Mouse (Mus musculus) kidney, adult 8-10 months (tissue): Measurements from ENCODE around the gene Fbxw10.

Experiments
- DNase-seq, 2 experiments: peaks; one replicate each; pipeline ENCODE4 v3.0.0; 2022

The Fbxw10 gene

DNA sequence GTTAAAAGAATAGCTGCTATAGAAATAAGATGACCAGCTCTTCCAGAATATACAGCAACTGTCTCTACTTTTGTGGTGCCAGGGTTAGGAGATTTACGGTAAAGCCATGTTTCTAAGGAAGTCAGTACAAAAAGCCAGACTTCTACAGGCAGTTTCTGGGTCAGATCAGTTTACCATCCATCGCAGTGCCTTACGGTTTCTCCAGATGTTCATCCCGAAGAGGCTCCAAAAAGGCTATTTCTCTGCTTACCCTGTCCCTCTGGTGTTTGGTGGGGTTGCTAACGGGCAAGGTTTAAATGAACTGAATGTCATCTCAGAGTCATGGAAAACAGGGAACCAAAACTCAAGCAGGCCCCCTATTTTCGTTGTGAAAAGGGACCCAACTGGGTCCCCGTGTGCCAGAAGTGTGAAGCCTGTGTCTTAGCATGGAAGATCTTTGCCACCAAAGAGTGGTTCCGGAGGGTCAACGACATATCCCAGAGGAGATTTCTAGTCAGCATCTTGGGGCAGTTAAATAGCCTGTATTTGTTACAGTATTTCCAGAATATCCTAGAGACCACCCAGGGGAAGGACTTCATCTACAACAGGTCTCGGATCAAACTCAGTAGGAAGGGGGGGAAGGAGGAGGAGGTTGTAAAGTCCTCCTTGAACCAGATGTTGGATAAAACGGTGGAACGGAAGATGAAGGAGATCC lies at the start of gene Fbxw10:
TSS of gene Fbxw10 (plus strand) at position 109 of the 694 bp plus-strand sequence.
- peak in 1 of 2 experiments; percentile 18 for DNase-seq

- no peak for DNase-seq
Measured at GRCm38 (mm10) chr11:62804119-62804518, 42.8 kb upstream of the Fbxw10 start.

DNA sequence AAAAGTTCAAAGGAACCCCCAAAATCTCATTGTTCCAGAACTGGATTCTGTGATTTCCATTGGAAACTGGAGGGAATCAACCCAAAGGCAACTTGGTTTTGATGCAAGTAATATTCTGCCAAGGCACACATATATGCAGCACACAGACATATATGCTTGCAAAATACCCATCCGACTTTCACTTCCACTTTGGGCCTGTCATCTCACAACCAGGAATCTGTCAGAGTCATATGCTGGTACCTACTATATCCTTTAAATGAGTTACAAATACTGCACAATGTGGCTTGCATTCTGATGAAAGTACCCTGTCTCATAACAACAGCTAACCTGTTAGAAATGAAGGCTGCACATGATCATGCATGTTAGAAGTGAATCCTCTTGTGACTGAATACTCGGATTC lies 38.9 kb upstream of the Fbxw10 start:
- DNase-seq, result no peak

DNA sequence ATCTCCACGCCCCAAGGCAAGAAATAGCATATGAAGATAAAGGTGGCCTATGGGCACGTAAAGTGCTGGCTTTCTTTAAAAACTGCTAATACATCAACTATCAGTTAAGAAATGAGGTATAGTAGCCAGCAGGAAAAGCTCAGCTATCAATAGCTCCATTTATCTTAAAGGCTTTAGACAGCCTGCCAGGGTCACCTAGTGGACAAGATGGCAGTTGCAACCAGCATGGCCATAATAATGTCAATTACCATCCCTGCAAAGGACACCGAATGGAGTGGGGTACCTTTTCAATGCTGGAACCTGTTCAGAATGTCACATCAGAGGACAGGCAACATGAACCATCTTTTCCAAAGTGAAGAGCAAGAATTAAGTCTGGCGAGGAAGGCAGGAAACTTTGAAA lies 37.7 kb upstream of the Fbxw10 start:
- peak in 1 of 2 experiments; percentile 30 for DNase-seq

- peak in 1 of 2 experiments; percentile 39 for DNase-seq
Measured at GRCm38 (mm10) chr11:62812268-62812667, 34.6 kb upstream of the Fbxw10 start.

DNA sequence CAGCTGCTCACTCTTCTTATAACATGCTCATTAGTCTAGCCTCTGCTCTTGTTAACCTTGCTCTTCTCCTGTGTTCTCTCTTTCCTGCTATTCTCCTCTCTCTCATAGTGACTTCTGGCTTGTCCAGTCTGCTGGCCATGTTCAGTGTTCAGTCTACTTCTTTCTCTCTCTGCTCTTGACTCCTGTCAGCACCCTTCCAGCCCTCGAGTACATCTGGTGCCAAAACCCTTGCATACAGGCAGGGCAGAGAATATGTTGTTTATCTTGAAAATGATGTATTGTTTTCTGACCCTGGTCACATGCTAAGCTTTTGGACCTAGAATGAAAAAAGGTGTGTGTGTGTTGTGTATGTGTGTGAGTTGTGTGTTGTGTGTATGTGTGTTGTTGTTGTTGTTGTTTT lies 33.4 kb upstream of the Fbxw10 start:
- no peak for DNase-seq

DNA sequence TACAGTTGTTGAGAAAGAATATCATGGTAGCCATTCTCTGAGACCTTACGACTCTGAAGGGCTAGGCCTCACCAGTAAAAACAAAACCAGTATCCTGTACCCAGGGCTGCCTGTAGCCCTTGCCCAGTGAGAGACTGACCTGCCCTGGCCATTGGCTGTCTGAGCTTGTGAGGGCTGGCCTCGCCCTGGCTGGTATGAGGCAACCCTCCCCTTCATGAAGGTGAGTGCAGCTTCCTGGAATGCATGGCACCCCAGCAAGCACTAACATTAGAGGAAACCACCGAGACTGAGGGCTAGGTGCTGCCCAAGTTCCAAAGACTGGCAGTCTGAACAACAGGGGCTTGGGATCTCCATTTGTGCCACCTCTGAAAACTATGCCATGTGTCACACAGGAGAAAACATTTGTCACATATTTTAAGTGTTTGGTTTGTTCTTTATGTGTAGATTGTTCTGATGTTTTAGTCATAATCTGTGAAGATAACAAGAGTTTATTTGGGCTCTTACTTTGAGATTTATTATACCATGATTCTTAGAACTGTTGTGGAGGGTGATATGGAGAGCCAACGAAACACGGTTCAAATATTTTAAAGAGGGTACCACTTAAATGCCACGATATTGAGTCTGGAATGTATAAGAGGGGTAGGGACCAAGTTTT lies 32.8 kb upstream of the Fbxw10 start:
- peak; percentile 25 to 44 for DNase-seq

- no peak for DNase-seq
Measured at GRCm38 (mm10) chr11:62814625-62815024, 32.2 kb upstream of the Fbxw10 start.

GRCm38 (mm10) chr11:62815438-62815837 lies 31.4 kb upstream of the Fbxw10 start:
- no peak for DNase-seq

GRCm38 (mm10) chr11:62816591-62816990 lies 30.3 kb upstream of the Fbxw10 start:
- DNase-seq, result no peak

DNA sequence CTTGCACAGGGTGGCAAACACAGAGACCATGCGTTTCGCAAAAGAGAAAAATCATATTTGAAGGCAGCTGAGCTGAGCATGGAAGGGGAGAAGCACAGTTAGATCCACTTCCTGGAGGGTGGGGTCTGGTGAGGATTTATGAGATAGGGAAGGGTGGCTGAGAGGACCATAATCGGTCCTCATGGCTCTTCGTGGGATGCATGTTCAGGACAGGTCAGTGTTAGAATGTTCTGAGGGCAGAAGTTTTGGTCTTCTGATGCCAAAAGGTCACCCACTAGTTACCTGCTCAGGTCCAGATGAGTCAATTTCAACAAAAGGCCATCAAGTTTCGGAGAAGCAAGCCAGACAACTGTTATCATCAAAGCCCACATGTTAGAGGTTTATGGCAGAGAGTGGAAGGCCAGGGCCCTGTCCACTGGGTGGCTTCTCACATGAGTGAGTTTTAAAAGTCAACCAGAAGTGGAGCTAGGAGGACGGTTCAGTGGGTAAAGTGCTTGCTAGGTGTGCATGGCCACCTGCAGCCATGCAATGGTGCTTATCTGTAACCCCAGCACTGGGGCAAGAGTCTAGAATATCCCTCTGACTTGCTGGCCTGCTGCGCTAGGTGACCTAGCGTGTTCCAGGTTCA lies 27.7 kb upstream of the Fbxw10 start:
- DNase-seq, result no peak

DNA sequence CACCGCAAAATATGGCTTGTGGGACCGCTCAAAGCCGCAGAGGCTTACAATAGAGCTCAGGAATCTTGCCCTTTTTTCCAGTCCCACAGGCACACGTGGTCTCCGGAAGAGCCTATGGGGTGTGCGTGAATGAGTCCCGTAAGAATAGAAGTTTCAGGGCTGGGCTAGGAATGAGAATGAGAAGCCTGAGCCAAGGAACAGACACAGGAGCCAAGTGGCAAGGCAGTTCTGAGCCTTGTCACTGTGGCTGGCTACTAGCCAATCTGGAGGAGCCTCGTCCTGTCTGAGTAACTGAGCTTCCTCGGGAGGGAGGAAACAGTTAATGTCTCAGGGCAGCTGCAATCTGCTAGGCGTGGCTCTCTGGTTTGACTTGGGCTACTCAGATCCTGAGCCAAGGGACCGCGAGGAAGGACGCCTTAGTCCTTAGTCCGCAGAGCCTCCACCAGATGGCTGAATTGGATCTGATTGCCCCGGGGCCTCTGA lies 26.8 kb upstream of the Fbxw10 start, which contains the start of gene Trim16:
TSS of gene Trim16 (plus strand) at position 173 of the 483 bp plus-strand sequence.
- DNase-seq, result peak; percentile 73 to 80

- DNase-seq, result peak in 1 of 2 experiments; percentile 18
Measured at GRCm38 (mm10) chr11:62820661-62821437, 26.0 kb upstream of the Fbxw10 start.

DNA sequence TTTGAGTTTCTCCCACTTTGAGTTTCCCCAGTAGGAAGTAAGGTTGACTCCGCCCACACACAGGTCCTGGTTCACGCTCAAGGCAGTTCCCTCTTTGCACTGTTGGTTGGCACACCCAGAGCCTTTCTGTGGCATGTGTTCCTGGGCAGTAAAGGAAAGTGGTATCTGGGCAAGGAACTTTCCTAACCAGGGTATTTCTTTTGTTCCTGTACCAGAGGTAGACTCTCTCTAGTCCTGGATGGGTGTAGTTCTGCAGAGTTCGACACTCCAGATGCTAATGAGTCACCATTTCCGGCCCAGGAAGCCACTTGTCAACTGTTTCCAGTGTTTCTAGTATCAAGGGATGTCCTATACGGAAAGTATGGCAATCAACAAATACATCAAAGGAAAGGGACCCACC lies 25.0 kb upstream of the Fbxw10 start:
- DNase-seq, result peak; percentile 37 to 47

DNA sequence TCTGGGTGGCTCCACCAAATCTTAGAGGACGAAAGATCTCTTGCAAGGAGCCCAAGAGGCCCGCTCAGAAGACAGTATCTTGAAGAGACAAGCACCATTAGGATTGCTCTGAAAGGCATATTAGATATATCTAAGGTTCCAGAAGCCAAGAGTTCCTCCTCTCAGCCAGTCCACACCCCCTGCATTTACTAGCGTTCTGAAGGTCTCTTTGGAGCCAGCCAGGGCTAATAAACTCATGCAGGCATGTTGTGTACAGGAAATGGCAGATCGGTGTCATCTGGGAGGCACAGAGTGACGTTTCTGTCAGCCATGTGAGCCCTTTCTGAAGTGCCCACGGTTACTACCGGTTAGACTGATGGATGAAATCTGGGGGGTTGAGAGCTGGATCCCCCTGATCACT lies 22.7 kb upstream of the Fbxw10 start:
- no peak for DNase-seq

DNA sequence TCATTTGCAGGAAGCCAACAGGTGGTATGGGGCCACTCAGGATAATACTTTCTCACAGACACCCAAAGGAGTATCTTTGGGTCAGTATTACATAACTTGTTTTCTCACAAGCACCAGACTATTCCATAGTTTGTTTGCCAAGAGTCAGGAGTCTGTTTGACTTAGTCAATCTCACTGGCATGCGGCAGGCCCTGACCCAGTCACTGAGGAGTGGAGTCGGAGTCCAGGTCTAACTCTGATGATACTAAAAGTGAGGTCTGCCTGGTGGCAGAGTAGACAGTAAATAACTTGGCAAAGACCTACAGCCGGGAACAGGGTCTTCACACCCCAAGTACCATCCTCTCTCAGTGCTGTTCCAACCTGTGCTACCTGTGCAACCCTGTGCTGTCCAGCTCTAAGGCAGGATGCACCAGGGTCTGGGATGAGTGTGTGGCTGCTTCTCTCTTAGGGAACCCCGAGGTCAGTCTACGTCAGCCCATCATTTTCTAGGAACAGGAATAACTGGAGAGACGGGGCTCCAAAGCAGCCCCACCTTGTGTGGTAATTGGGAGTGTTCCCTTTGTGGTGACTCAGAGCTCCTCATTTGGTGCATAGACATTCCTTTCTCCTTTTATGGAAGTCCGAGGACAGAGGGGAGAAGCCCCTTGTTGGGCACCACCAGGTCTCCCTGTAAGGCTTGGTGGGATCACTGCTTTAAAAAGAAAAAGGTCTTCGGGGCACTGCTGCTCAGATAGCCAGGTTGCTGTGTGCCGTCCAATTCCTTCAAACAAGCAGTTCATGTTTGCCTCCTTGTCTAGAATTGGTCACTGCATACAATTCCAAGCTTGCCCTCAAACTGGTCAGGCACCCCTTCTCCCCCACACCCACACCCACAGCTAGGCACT lies 21.4 kb upstream of the Fbxw10 start:
- peak in 1 of 2 experiments; percentile 31 for DNase-seq

DNA sequence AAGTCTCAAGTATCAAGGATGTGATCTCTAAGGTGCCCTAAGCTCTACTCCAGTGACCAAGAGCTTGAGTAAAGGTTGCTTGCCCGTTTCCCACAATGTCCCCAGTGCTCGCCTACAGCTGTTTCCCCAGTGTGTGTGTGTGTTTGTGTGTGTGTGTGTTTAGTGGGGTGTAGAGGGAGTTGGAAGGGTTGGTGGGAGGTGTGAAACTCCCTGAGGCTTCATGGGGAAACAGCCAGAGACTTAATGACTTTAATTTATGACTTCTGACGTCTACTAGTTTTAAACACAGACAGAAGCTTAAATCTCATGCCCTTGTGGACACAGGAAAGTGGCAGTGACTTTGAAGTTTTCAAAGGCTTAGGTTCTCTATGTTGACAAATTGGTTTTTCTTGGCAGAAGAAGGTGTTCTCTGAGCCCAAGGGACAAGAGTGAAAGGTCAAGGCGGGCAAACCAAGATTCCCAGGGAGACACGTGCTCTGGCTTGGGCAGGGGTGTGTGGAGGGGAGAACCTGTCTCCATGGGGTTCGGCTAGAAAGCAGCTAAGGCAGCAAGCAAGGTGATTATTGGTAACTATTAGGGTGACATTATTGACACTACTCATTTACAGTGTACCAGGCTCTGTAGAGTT lies 20.6 kb upstream of the Fbxw10 start:
- DNase-seq, result peak; percentile 71 to 81

DNA sequence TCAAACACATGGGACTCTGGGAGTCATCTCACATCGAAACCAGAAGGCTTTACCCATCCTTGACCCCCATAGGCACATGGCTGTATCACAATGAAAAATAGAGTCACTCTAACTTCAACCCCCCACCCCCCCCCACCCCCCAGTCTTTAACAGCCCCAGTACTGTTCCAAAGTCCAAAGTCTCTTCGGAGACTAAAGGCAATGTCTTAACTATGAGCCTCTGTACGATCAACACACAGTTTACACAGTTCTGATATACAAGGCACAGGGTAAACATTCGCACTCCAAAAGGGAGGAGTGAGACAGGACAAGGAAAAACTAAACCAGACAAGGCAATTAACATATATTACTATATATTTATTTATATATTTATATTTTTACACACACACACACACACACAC lies 19.7 kb upstream of the Fbxw10 start:
- DNase-seq, result no peak

GRCm38 (mm10) chr11:62827911-62828310 lies 19.0 kb upstream of the Fbxw10 start:
- no peak for DNase-seq

- no peak for DNase-seq
Measured at GRCm38 (mm10) chr11:62830387-62830786, 16.5 kb upstream of the Fbxw10 start.

DNA sequence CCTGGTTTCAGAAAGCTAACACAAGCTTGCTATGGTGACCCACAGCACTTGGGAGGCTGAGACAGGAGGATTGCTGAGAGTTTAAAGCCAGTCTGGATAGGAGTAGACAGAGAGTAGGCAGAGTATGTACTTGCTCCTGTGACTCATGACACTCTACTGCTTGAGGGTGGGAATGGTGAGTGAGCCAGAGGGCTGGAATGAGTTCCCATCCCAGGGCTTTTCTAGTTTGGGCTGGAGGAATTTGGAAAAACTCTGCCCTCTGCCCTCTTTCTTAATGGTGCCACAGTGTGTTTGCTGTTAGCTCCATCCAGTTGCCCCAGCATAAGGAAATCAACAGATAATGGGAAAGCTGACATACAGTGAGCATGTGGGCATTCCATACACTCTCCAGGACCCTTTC lies 15.0 kb upstream of the Fbxw10 start:
- DNase-seq, result no peak
